Mouse (Mus musculus) bone marrow macrophage, adult 2 months (primary cell): Measurements from ENCODE around the gene Crebrf.

Experiments used
- CTCF ChIP-seq: IDR thresholded peaks from 2 replicates; pipeline ENCODE4 v1.5.1; 2012; ENCODE audit warnings: low read depth, mild to moderate bottlenecking, low read length, moderate library complexity
- POLR2A ChIP-seq: IDR thresholded peaks from 2 replicates; pipeline ENCODE4 v1.6.1; 2012; ENCODE audit warnings: mild to moderate bottlenecking, low read depth, low read length, borderline replicate concordance

- TF ChIP-seq CTCF, result no peak
- no peak for TF ChIP-seq POLR2A
These were observed 60.8 kb downstream of the Crebrf start for GRCm38 (mm10) chr17:26776211-26776610.
